Mouse (Mus musculus): ENCODE data around the gene Gucd1.
"Not testable (repeated sequence)": the region's sequence is repeated elsewhere in the genome, so short reads cannot be mapped to it uniquely, and the experiment has no call there.

The Gucd1 gene

GRCm38 (mm10) chr10:75365231-75365633, 152.5 kb downstream of the Gucd1 start:
- no peak for DNase-seq (ENCODE audit: low spot score in 2 of 2)

DNA sequence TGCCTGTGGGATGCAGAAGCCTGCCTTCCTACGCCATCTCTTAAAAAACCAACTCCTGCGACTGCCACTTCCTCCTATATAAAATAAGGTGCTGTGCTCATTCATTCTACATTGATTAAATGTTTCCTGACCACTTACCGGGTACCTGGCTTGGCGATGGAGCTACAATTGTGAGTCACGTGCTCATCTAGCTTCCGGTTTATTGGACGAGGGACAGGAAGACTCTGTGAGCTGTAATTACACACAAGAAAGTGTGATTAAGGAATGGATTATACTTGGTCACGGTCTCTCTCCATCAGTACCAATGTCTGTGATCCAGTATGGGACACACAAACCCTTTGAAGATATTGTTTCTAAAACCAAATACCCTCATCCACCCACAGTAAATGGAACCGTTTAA, 153.0 kb downstream of the Gucd1 start:
- DNase-seq (ENCODE audit: low spot score in 2 of 2), result no peak

GRCm38 (mm10) chr10:75364214-75364690, 153.5 kb downstream of the Gucd1 start:
- peak; percentile 3 to 8 for DNase-seq (ENCODE audit: low spot score in 2 of 2)

GRCm38 (mm10) chr10:75355341-75355740, 162.4 kb downstream of the Gucd1 start:
- DNase-seq (ENCODE audit: low spot score in 2 of 2), result no peak

DNA sequence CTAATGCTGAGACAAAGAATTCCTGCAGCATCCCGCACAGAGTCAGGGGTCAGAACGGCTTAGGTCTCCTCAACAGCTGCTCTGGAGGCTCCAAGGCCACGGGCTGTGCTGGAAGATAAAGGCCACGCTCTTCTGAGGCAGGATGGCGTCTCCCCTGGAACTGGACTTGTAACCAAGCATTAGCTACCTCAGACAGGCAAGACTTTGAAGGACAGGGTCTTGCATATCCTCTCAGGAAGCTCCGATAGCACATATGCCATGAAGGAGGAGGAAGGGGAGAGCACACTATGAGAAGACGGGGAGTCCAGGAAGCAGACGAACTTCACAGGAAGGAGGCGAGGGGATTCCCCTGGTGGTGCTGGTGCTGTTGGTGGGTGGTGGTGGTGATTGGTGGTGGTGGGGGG, 163.9 kb downstream of the Gucd1 start:
- not testable (repeated sequence) for DNase-seq (ENCODE audit: low spot score in 2 of 2)

DNA sequence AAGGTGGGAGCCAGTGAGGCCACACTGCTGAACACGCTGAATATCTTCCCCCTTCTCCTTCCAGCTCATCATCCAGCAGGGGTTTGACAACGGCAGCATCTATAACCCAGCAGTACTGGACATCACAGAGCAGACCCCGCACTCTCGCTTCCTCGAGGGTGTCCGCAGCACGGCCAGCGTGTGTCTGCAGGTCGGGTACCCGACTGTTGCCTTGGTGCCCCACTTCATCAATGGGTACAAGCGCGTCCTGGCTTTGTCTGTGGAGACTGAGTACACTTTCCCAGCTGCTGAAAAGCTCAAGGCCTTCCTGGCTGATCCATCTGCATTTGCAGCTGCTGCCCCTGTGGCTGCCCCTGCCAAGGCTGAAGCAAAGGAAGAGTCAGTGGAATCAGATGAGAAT, 165.2 kb downstream of the Gucd1 start:
- DNase-seq (ENCODE audit: low spot score in 2 of 2), result no peak

DNA sequence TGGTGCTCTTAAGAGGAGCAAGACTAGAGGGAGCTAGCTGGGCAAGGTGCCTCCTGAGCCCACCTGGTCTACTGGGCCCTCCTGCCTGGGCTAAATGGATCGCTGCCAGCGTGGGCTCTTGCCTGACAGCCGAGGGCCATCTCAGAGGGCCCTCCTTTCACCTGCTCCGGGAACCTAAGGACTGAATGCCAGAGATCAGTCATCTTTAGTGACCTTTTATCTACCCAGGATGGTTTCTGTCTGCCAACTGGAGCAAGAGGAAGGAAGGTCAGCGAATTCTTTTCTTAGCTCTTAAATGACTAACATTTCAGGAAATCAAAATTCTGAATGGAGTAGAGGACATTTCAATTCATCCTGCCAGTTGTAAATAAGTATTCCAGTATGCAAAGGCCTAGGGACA, 167.2 kb downstream of the Gucd1 start:
- no peak for DNase-seq (ENCODE audit: low spot score in 2 of 2)

- DNase-seq (ENCODE audit: low spot score in 2 of 2), result no peak
Measured at GRCm38 (mm10) chr10:75345265-75345664, 172.5 kb downstream of the Gucd1 start.

GRCm38 (mm10) chr10:75344563-75344962, 173.2 kb downstream of the Gucd1 start:
- DNase-seq (ENCODE audit: low spot score in 2 of 2), result not testable (repeated sequence)

GRCm38 (mm10) chr10:75341936-75342335, 175.8 kb downstream of the Gucd1 start:
- no peak for DNase-seq (ENCODE audit: low spot score in 2 of 2)

- no peak for DNase-seq (ENCODE audit: low spot score in 2 of 2)
Measured at GRCm38 (mm10) chr10:75339377-75339776, 178.4 kb downstream of the Gucd1 start.

DNA sequence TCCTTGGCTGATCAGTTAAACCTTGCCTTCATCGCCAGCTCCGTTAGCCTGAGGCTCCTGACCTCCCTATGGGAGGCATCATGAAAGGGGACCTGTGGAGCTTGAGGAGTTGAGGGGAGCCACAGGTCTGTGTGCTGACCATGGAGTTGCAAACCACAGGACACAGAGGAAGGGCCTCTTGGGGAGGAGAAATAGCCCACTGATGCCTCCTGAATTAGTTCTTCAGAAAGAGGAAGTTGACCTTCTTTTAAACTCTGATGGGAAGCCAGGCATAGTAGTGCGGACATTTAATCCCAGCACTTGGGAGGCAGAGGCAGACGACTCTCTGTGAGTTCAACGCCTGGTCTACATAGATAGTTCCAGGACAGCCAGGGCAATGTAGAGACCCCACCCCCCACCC, 178.9 kb downstream of the Gucd1 start:
- DNase-seq (ENCODE audit: low spot score in 2 of 2), result no peak

DNA sequence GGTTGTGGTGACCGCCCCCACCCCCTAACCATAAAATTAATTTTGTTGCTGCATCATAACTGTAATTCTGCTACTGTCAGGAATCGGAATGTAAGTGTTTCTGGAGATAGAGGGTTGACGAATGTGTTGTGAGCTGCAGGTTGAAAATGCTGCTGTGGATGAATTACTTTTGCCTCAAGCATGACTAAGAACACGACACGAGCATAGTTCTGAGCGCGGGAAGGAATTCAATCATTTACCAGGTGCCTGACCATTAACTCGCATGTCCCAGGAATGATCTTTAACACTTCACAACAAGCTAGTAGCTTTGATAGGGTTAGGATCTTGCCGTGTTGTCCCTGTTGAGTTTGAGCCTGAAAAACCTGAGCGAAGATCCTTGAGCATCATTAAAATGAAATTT, 180.5 kb downstream of the Gucd1 start:
- no peak for DNase-seq (ENCODE audit: low spot score in 2 of 2)

GRCm38 (mm10) chr10:75335075-75335474, 182.7 kb downstream of the Gucd1 start:
- DNase-seq (ENCODE audit: low spot score in 2 of 2), result no peak

- no peak for DNase-seq (ENCODE audit: low spot score in 2 of 2)
Measured at GRCm38 (mm10) chr10:75334175-75334574, 183.6 kb downstream of the Gucd1 start.

- DNase-seq (ENCODE audit: low spot score in 2 of 2), result no peak
Measured at GRCm38 (mm10) chr10:75333176-75333776, 184.5 kb downstream of the Gucd1 start.

DNA sequence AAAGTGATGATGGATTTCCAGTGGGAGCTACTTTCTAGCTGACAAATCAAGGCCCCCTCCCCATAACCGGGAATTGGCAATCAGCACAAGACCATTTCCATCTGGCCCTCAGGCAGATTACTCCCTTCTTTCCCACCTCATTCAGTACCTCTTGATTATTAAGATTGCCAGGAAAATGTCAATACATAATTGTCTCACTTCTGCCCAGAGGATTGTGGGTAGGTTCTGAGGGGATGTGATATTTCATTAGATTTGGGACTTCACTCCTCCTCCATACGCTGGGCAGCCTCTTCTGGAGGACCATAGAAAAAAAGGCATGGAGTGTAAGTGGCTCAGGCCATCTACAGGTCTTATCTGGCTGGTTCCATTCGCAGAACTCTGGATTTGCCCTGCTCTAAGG, 185.5 kb downstream of the Gucd1 start:
- DNase-seq (ENCODE audit: low spot score in 2 of 2), result no peak

DNA sequence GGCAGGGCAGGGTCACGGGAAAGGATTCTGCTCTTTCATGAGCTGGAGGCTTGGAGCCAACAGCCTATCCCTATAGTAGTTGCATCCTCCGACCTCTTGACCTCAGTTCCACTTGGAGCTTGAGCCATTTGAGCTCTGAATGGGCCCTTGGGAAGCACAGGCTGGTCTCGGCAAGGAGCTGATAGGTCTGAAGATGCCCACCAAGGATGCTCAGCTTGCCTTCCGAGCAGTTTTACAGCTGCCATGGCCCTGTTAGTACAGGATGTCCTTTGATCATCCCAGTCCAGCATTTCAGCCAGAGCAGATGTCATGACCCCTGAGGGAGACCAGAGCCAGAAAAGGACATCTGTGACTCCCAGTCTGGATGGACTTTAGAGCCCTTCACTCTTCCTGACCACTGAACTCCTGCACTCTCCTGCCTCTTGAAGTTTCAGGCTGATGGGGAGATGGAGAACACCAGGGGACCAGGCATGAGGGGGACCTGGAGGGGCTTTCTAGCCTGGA, 189.5 kb downstream of the Gucd1 start:
- DNase-seq (ENCODE audit: low spot score in 2 of 2), result no peak

- DNase-seq (ENCODE audit: low spot score in 2 of 2), result no peak
Measured at GRCm38 (mm10) chr10:75327081-75327480, 190.7 kb downstream of the Gucd1 start.

- DNase-seq (ENCODE audit: low spot score in 2 of 2), result no peak
Measured at GRCm38 (mm10) chr10:75326553-75326952, 191.2 kb downstream of the Gucd1 start.

DNA sequence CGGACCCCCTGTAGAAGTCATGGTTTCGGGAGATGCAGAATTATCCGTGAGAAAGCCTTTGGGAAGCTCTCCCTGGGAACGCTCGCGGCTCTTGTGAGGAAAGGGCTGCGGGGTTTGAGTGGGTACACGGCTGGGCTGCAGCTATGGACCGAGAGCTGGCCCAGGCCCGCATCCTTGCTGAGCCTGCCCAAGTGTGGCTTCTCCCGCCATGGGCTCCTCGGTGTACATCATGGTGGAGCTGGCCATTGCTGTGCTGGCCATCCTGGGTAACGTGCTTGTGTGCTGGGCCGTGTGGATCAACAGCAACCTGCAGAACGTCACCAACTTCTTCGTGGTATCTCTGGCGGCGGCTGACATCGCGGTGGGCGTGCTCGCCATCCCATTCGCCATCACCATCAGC, 192.0 kb downstream of the Gucd1 start:
- DNase-seq (ENCODE audit: low spot score in 2 of 2), result no peak

GRCm38 (mm10) chr10:75324391-75324790, 193.4 kb downstream of the Gucd1 start:
- DNase-seq (ENCODE audit: low spot score in 2 of 2), result no peak

GRCm38 (mm10) chr10:75323986-75324385, 193.8 kb downstream of the Gucd1 start:
- DNase-seq (ENCODE audit: low spot score in 2 of 2), result no peak

GRCm38 (mm10) chr10:75322966-75323365, 194.8 kb downstream of the Gucd1 start:
- no peak for DNase-seq (ENCODE audit: low spot score in 2 of 2)
